Mouse (Mus musculus) midbrain, embryonic 16.5 days (tissue): ENCODE data around the gene Mtg2. TPM values are rescaled to one million over a fixed set of nuclear protein-coding genes. Genes with fewer than 3 reads are reported as not detected.

Experiments
- ATAC-seq: fragments of 200-750 bp; cut with Nextera tagmentation; 2 replicates; pipeline ENCODE4 v1.8.0; 2017; ENCODE audit warnings: moderate TSS enrichment
- H3K27ac ChIP-seq: fragments of 300-500 bp; sonication (generic); 2 replicates; pipeline ENCODE4 v1.5.1; 2014; ENCODE audit warnings: mild to moderate bottlenecking, low read length, mixed read lengths
- H3K27me3 ChIP-seq: fragments of 300-500 bp; sonication (generic); 2 replicates; pipeline ENCODE4 v1.6.1; 2014; ENCODE audit warnings: low read depth, low read length, mixed read lengths; ENCODE audit not compliant: control insufficient read depth, insufficient read depth
- H3K36me3 ChIP-seq: fragments of 300-500 bp; sonication (generic); 2 replicates; pipeline ENCODE4 v1.6.1; 2014; ENCODE audit warnings: mild to moderate bottlenecking, low read length, moderate library complexity, mixed read lengths; ENCODE audit not compliant: control insufficient read depth, insufficient read depth
- H3K4me1 ChIP-seq: fragments of 300-500 bp; sonication (generic); 2 replicates; pipeline ENCODE4 v1.6.1; 2014; ENCODE audit warnings: mild to moderate bottlenecking, low read length, mixed read lengths; ENCODE audit not compliant: control insufficient read depth, insufficient read depth
- H3K4me2 ChIP-seq: fragments of 300-500 bp; sonication (generic); 2 replicates; pipeline ENCODE4 v1.6.1; 2014; ENCODE audit warnings: mild to moderate bottlenecking, low read length, mixed read lengths
- H3K4me3 ChIP-seq: fragments of 300-500 bp; sonication (generic); 2 replicates; pipeline ENCODE4 v1.5.1; 2014; ENCODE audit warnings: low read depth, mild to moderate bottlenecking, low read length, moderate library complexity, mixed read lengths
- H3K9ac ChIP-seq: fragments of 300-500 bp; sonication (generic); 2 replicates; pipeline ENCODE4 v1.6.1; 2014; ENCODE audit warnings: low read depth, low read length, mixed read lengths
- H3K9me3 ChIP-seq: fragments of 300-500 bp; sonication (generic); replicated peaks from 2 replicates; pipeline ENCODE4 v1.6.1; 2014; ENCODE audit warnings: mild to moderate bottlenecking, low read length, mixed read lengths; ENCODE audit not compliant: control insufficient read depth, poor library complexity, severe bottlenecking
- WGBS: fragments of 180-500 bp; shearing (Covaris S2); extraction: QIAGEN DNeasy Blood & Tissue Kit; methylation state at CpG from one replicate; pipeline ENCODE4 v1.1.7; 2014; 5-methylcytosine and 5-hydroxymethylcytosine counted together
- polyA plus RNA-seq: library from polyadenylated mRNA; unstranded; fragments of >200 nt; fragmentation: Nextera tagmentation; extraction: Ambion mirVana; gene quantifications from 2 replicates; pipeline ENCODE4 v1.2.1, GENCODE M21; 2015

The Mtg2 gene
- polyA plus RNA-seq, 1 experiment from 2014 or later = 35.7 TPM

DNA sequence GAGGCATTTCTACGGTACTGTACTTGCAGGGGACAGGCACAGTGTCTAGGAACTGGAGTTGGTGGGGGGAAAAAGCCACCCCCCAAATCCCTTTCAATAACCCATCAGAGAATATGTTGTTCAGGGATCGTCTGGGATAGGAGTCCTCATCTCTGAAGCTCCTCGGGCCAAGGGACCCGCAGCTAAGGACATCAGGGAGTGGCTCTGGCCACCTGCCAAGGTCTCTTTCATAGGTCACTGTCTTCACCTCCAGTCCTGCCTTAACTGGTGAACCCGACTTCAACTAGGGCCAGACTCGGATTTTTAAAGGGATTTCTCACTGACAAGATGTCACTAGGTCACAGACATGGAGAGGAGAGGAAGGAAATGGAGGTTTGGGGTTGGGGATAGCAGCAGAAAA lies 37.9 kb downstream of the Mtg2 start:
- Histone ChIP-seq H3K4me2 (no peak overlapping the region), H3K36me3 (no peaks in the 10 kb centered on the region), H3K27me3 (peaks cover 8% of the 10 kb centered on the region; the same call in 1 of the 2 replicates), H3K9ac (no peak overlapping the region), H3K27ac (no peak overlapping the region), H3K4me1 (peaks cover 10% of the 10 kb centered on the region), H3K9me3 (no peaks in the 10 kb centered on the region), H3K4me3 (no peak overlapping the region)
- 67% methylated on average over 6 of the region's 6 CpGs for WGBS
- no peak for ATAC-seq

DNA sequence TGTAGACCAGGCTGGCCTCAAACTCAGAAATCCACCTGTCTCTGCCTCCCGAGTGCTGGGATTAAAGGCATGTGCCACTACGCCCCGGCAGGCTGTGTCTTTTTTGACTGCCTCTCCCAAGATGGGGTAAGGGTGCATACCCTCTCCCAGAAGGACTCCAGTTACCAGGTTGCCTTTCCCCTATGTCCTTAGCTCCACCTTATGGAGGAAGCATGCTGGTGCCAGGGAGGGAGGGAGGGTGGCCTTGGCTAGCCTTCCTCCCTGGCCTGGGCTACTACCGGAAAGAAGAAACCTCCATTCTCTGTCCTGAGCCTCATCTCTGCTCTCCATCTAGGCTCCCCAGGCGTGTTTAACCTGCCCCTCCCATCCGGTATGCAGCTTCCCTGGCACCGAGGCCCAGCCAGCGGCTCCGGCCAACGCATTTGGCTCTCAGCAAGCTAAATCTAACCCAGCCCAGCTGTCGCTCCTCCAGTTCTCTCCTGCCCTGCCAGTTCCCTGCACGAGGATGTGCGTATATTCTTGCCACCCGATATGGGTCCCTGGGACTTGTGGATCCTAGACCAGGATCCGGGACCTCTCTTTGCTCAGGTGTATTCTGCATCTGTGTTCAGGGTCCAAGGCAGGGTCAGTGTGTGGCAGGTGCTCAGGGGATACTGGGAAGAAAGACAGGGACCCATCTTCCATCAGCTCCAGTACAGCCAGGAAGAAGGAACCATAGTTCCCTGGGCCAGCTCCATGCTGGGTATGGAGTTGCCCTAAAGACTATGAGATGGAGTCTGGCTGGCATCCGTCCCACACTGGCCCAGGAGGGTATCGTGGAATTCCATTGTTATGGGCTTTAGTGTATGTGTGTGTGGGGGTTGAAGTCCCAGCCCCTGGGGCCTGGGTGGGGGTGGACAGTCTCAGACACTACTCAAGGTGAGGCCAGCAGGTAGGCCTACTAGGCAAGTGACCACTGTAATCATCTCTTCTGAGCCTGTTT lies 43.8 kb downstream of the Mtg2 start:
- no peak overlapping the region for H3K9ac ChIP-seq
- no peaks in the 10 kb centered on the region for H3K27me3 ChIP-seq
- H3K4me3 ChIP-seq = no peak overlapping the region
- peaks cover 19% of the 10 kb centered on the region for H3K4me1 ChIP-seq
- WGBS = 46% methylated on average over 17 of the region's 17 CpGs
- H3K9me3 ChIP-seq = no peaks in the 10 kb centered on the region
- no peak overlapping the region for H3K27ac ChIP-seq
- H3K36me3 ChIP-seq = no peaks in the 10 kb centered on the region
- no peak overlapping the region for H3K4me2 ChIP-seq
- ATAC-seq = no peak

DNA sequence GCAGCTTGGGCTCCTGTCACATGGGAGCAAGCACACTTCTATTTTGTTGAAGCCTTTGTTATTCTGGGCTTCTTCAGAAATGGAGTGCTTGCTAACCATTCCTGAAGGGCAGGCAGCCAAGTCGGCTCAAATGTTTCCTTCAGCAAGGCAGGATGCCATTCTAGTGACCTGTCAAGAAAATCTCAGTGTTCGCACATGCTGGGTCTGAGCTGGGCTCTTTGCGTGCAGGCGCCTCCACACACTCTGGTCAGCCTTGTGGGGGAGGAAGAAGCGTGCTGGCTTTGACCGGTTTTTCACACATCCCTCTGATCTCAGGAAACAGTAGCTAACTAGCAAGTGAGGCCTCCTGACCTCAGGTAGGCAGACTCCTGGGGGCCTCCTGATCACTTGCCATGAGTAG lies 44.9 kb downstream of the Mtg2 start:
- 21% methylated on average over 6 of the region's 6 CpGs for WGBS
- H3K27ac ChIP-seq = no peak overlapping the region; the same call in 1 of the 2 replicates
- H3K9me3 ChIP-seq = no peaks in the 10 kb centered on the region
- H3K27me3 ChIP-seq = no peaks in the 10 kb centered on the region
- no peaks in the 10 kb centered on the region for H3K36me3 ChIP-seq
- H3K4me1 ChIP-seq = peaks cover 25% of the 10 kb centered on the region
- no peak overlapping the region for H3K4me2 ChIP-seq
- no peak for ATAC-seq
- no peak overlapping the region for H3K9ac ChIP-seq
- no peak overlapping the region for H3K4me3 ChIP-seq

DNA sequence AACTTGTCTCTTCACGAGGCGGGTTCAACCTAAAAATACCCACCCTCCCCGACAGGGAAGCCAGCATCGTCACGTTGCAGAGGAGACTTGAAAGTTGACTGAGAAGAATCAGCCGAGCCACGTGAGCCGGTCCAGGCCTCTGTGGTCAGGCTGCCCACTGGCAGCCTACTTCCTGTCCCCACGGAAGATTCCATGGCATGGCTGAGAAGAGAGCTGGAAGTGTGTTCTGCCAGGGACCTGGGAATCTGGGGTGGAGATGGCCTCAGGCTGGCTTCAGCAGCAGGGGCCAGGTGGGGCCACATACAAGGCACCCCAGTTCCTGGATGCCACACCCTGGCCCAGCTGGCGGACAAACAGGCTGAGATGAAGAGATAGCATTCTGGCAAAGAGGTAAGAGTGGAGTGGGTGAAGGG lies 45.7 kb downstream of the Mtg2 start:
- no peak for ATAC-seq
- Histone ChIP-seq H3K4me2 (no peak overlapping the region), H3K4me1 (peaks cover 30% of the 10 kb centered on the region), H3K9me3 (no peaks in the 10 kb centered on the region), H3K9ac (no peak overlapping the region), H3K27ac (no peak overlapping the region), H3K4me3 (no peak overlapping the region), H3K36me3 (no peaks in the 10 kb centered on the region), H3K27me3 (no peaks in the 10 kb centered on the region)
- WGBS = 80% methylated on average over 10 of the region's 10 CpGs

DNA sequence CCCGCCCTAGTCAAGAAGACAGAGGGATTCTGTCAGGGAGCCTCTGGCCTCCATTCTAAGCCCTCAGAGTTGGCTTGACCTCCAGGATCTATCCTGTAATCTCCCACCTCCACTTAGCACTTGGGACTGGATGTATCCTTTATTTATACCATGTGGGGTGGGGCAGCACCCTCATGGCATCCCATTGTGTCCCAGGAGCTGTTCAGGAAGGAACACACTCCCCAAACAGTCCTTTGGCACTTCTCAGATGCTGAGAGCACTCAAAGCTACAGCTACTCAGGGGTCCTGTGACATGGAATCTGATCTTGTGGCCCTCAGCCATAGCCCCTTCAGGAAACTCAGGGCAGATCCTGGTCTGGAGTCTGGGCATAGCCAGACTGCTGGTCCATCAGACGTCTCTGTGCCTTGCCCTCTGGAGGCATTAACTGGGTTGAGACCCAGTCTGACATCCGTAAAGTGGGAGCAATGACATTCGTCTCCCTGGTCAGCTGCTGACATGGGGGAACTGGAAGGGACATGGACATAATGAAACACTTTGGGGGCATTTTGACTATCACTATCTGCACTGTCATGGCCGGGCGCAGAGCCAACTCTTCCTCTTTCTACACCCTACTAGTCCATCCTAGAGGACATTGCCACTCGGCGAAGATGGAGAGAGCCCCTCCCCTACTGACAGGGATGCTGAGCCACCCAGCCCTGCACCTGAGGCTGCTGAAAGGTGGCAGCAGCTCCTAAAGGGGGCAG lies 46.5 kb downstream of the Mtg2 start:
- Histone ChIP-seq H3K27me3 (no peaks in the 10 kb centered on the region), H3K4me1 (peaks cover 30% of the 10 kb centered on the region), H3K27ac (no peak overlapping the region), H3K4me2 (no peak overlapping the region), H3K36me3 (no peaks in the 10 kb centered on the region), H3K9me3 (no peaks in the 10 kb centered on the region), H3K4me3 (no peak overlapping the region), H3K9ac (no peak overlapping the region)
- WGBS = 67% methylated on average over 8 of the region's 8 CpGs
- ATAC-seq = no peak

DNA sequence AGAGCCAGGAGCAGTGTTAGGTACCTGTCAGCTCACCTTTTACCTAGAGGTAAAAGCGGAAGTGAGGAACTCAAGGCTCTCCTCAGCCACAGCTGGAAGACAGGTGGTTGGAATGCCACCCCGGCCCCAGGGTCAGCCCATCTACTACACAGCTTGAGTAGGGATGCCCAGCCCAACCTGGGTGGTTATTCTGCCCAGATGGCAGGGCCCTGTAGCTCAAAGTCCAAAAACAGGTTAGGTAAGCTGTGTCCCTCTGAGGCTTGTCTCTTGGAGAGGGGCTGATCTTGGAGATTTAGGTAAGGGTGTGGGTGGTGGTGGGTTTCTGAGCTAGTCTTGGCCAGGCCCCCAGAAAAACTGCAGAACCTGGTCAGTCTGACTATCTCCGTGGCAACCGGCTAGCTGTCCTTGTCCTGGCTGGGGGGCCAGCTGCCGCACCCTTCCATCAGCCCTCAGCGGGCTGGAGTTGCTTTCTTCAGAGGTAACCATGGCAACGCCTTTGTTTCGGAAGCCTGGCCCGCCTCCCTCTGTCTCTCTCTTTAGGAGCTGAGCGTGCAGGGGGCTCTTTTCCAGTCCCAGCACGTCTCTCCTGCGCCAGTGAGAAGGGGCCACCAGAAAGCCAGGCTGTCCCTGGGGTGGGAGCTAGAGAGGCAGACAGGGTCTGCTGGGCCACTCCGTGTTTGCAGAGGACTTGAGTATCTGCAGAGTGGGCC lies 47.3 kb downstream of the Mtg2 start:
- peak overlapping the region; percentile 37; the same call in 1 of the 2 replicates for H3K9ac ChIP-seq
- no peaks in the 10 kb centered on the region for H3K36me3 ChIP-seq
- 8% methylated on average over 12 of the region's 13 CpGs for WGBS
- H3K27ac ChIP-seq = peak overlapping the region; percentile 82
- peaks cover 30% of the 10 kb centered on the region for H3K4me1 ChIP-seq
- peak overlapping the region; percentile 74 for H3K4me2 ChIP-seq
- no peaks in the 10 kb centered on the region for H3K9me3 ChIP-seq
- peak; percentile 30; the same call in 1 of the 2 replicates for ATAC-seq
- H3K4me3 ChIP-seq = no peak overlapping the region
- H3K27me3 ChIP-seq = no peaks in the 10 kb centered on the region

DNA sequence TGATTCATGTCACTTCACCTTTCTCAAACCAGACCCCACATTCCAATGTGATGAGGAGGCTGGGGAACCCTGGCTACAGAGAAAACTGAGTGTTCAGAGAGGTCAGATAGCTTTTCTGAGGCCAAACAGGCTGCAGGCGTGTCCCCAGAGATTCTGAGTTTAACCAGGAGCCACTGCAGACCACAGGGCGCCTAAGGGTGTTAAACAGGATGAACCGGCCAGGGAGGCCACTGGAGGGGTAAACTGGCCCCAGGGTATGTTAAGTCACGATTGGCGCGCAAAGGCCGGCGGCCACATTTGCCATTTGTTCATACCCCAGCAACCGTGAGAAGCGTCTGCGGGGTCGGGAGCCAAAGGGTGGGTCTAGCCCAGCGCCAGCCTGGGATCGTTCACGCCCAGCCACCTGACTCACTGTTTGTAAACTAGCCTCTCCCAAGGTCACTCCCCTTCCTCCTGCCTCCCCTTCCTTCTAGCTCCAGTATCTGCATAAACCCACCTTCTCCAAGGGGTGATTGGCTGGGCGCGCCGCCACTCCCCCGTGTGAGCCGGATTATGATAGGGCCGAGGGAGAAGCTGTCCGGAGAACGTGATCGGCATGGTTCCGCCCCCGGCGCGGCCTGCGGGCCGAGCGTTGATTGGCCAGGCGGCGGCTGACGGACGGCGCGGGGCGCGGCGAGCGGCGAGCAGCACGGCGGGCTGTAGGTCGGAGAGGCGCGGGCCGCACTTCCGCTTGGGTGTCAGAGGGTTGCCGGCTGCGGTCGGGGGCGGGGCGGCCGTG lies 48.5 kb downstream of the Mtg2 start, which contains the start of gene Osbpl2:
Osbpl2 (plus strand) TSS at position 646 of the 778 bp plus-strand sequence.
- peak; percentile 98 for ATAC-seq
- H3K4me1 ChIP-seq = peaks cover 30% of the 10 kb centered on the region
- peak within 1 kb of the TSS; percentile 72 for H3K9ac ChIP-seq
- H3K4me2 ChIP-seq = peak within 1 kb of the TSS; percentile 74
- H3K27me3 ChIP-seq = no peaks in the 10 kb centered on the region
- H3K9me3 ChIP-seq = no peaks in the 10 kb centered on the region
- H3K36me3 ChIP-seq = no peaks in the 10 kb centered on the region
- H3K27ac ChIP-seq = peak within 1 kb of the TSS; percentile 82
- WGBS = under 1% methylated on average over 53 of the region's 55 CpGs
- peak within 1 kb of the TSS; percentile 85 for H3K4me3 ChIP-seq
